Mouse (Mus musculus) leukemia stem cell, adult 10-12 weeks (primary cell): Measurements from ENCODE around the gene Nanos1. TPM values are rescaled to one million over a fixed set of nuclear protein-coding genes. Genes with fewer than 3 reads are reported as not detected.

Experiments used
- polyA plus RNA-seq: library from polyadenylated mRNA; stranded (reverse); fragments of >175 nt; gene quantifications from 2 replicates; pipeline ENCODE4 v1.2.3, GENCODE M21; 2012; ENCODE audit warnings: low replicate concordance

Nanos1 gene
- polyA plus RNA-seq, result 6.7 and 11.5 TPM in 2 replicates

GRCm38 (mm10) chr19:60755438-60756191 lies at the start of gene Nanos1:
Nanos1 (plus strand) TSS chr19:60755987.

GRCm38 (mm10) chr19:60790551-60791161 lies 34.9 kb downstream of the Nanos1 start, which contains the start of gene Eif3a:
Eif3a (minus strand) TSS chr19:60790658.

Other genes with a start within 250 kb of the Nanos1 start
- gene Cacul1, start 175.0 kb upstream of the Nanos1 start, polyA plus RNA-seq, result 27.4 and 45.2 TPM in 2 replicates
- 20.2 and 78.4 TPM in 2 replicates for gene Eif3a, start 34.7 kb downstream of the Nanos1 start, polyA plus RNA-seq
- 1.1 and 4.1 TPM in 2 replicates for gene Fam45a, start 55.6 kb downstream of the Nanos1 start, polyA plus RNA-seq
- gene Sfxn4, start 105.5 kb downstream of the Nanos1 start, polyA plus RNA-seq, result 0.11 TPM in 1 of 2 replicates, not detected in the other
- gene Prdx3, start 118.6 kb downstream of the Nanos1 start, polyA plus RNA-seq, result 14.3 and 21.4 TPM in 2 replicates
- 1.2 TPM in 2 replicates for gene Grk5, start 133.8 kb downstream of the Nanos1 start, polyA plus RNA-seq